Comparison of ENCODE assay signal across 8 mouse cellular contexts in the genomic region with DNA sequence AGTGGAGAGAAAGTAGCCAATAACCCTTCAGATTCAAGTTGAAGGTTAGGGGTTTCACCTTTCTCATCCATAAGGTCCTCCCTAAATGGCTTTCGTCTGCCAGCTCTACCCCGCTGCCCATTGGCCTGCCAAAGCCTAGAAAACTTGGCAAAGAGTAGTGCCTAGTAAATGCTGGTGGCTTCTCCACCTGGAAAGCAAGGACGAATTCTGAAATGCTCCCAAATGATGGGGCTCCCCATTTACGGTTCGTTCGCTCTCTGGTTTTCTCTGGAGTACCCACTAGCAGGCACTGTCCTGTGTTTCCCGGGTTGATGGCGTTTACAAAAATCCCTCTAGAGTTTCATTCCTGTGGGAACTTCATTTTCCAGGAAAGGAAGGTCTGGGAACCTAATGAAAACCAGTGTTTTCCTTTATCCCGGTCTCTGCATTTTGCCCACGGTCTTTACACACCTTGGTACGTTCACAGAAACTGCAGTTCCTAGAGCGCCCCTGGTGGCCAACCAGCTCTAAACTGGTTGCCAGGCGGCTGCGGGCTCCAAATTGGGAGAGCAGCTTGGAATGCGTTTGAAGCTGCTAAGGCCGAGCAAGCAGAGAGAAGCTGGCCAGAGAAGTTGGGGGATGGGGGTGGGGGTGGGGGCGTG. TPM values are rescaled to one million over a fixed set of nuclear protein-coding genes. Genes with fewer than 3 reads are reported as not detected.
DNase-seq lines count a peak whose midpoint lies in the region; ATAC-seq lines count a peak whose summit lies in the region.

No protein-coding gene starts in this region.

- peak; percentile 81 for ATAC-seq in common myeloid progenitor, adult 5-6 weeks (replicated peaks; ENCODE audit: low read depth, poor library complexity, severe bottlenecking)
- ATAC-seq in erythroblast, adult 5-6 weeks (replicated peaks; ENCODE audit: low FRiP score, poor library complexity, severe bottlenecking) = no peak

- peak; percentile 88 for DNase-seq in adrenal gland, postnatal 10 days
- DNase-seq in gastrocnemius, postnatal 10 days = peak; percentile 74
- peak; percentile 69 for DNase-seq in hindlimb bud, embryonic 11.5 days (ENCODE audit: extremely low spot score, low read depth, low spot score)
- peak; percentile 87 to 90 for DNase-seq in left cerebral cortex, adult 18-20 months (ENCODE audit: low spot score in 2 of 2)
- DNase-seq in lung, postnatal 36 days = peak; percentile 75
- peak; percentile 90 to 93 for DNase-seq in right cerebral cortex, postnatal 10 days (ENCODE audit: low spot score in 2 of 2)

RNA-seq across cellular contexts. Expression of gene Vsnl1, which starts 1.0 kb away (rescaled TPM):
- total RNA-seq in adrenal gland, postnatal 10 days (2021) = 10 to 100 TPM; 18.2 to 26.9 TPM
- total RNA-seq in common myeloid progenitor, adult 5-6 weeks (2017) = not detected in 2 replicates
- total RNA-seq in gastrocnemius, postnatal 10 days (2021) = under 1 TPM; 0.45 to 0.79 TPM
- total RNA-seq in left cerebral cortex, adult 18-20 months (2021) = 100 to 1,000 TPM; 707 to 715 TPM
- not detected in 2 replicates for total RNA-seq in erythroblast, adult 5-6 weeks (2015; ENCODE audit: low replicate concordance)
- total RNA-seq in erythroblast, adult 5-6 weeks (2017; ENCODE audit: low replicate concordance) = 0.42 TPM in 1 of 2 replicates, not detected in the other

RNA-seq across cellular contexts. Expression of gene Rad51ap2, which starts 18.5 kb away (rescaled TPM):
- under 1 TPM; 0.12 to 0.58 TPM for total RNA-seq in adrenal gland, postnatal 10 days (2021)
- 0.05 TPM in 1 of 2 replicates, not detected in the other for total RNA-seq in common myeloid progenitor, adult 5-6 weeks (2017)
- total RNA-seq in gastrocnemius, postnatal 10 days (2021) = under 1 TPM in 1 of 2 experiments, not detected in 1; 0.07 TPM
- 1 to 10 TPM; 2.0 to 2.5 TPM for total RNA-seq in left cerebral cortex, adult 18-20 months (2021)
- total RNA-seq in erythroblast, adult 5-6 weeks (2015; ENCODE audit: low replicate concordance) = not detected in 2 replicates
- total RNA-seq in erythroblast, adult 5-6 weeks (2017; ENCODE audit: low replicate concordance) = 0.56 TPM in 1 of 2 replicates, not detected in the other

Comparison
In these comparisons a context has a peak if more than half of its experiments do, and no peak if none do; other contexts are left out.
1. RNA of gene Vsnl1, which starts 1.0 kb away (total RNA-seq): 707 to 715 TPM in left cerebral cortex, adult 18-20 months; 18.2 to 26.9 TPM in adrenal gland, postnatal 10 days, 0.45 to 0.79 TPM in gastrocnemius, postnatal 10 days, not detected in common myeloid progenitor, adult 5-6 weeks and 0.42 TPM in erythroblast, adult 5-6 weeks; every median in the first group is over 10 times any median in the second.
2. Peak in every context shown above with its lines, with median percentiles within 50 percentile points of each other: DNase-seq.